Mouse (Mus musculus): ENCODE results near the gene Iqgap2. TPM values are rescaled to one million over a fixed set of nuclear protein-coding genes. Genes with fewer than 3 reads are reported as not detected.

The Iqgap2 gene
- total and polyA plus RNA-seq, 3 experiments: 0.08 to 0.14 (median 0.11) TPM

GRCm38 (mm10) chr13:95715356-95715755 is 176.4 kb downstream of the Iqgap2 start:
- no peak for TF ChIP-seq USF1 (IDR thresholded peaks at IDR 0.05; ENCODE audit: low read depth, low read length)
- no peak for TF ChIP-seq CHD2 (IDR thresholded peaks at IDR 0.05; ENCODE audit: low read length)
- no peak for TF ChIP-seq KAT2A (IDR thresholded peaks at IDR 0.05; ENCODE audit: insufficient replicate concordance, low read length)
- no peak for TF ChIP-seq CTCF (conservative IDR thresholded peaks at IDR 0.05 in 1 of 2, IDR thresholded peaks at IDR 0.05 in 1 of 2; ENCODE audit: low read depth in 2 of 2, low read length in 2 of 2)
- TF ChIP-seq IRF4 (IDR thresholded peaks at IDR 0.05; ENCODE audit: low read depth, low read length): no peak
- no peak for TF ChIP-seq SIN3A (IDR thresholded peaks at IDR 0.05; ENCODE audit: low read length)
- TF ChIP-seq JUND (conservative IDR thresholded peaks at IDR 0.05; ENCODE audit: low read depth, low read length): no peak
- no peak for TF ChIP-seq E2F4 (IDR thresholded peaks at IDR 0.05; ENCODE audit: insufficient replicate concordance, low read depth, low read length)
- TF ChIP-seq ZMIZ1 (IDR thresholded peaks at IDR 0.05; ENCODE audit: low read depth, low read length): no peak
- no peak for TF ChIP-seq NRF1 (IDR thresholded peaks at IDR 0.05; ENCODE audit: low read depth, low read length)
- no peak for TF ChIP-seq ETS1 (conservative IDR thresholded peaks at IDR 0.05; ENCODE audit: low read depth, low read length)
- no peak for TF ChIP-seq POLR2A (IDR thresholded peaks at IDR 0.05; ENCODE audit: low read depth, low read length)
- TF ChIP-seq MAX (IDR thresholded peaks at IDR 0.05; ENCODE audit: low read length): no peak
- Histone ChIP-seq H3K4me3 (replicated peaks in 1 of 3; ENCODE audit: low read depth in 2 of 3, low read length in 2 of 3, poor library complexity in 1 of 3) (no peak overlapping the region), H3K9ac (ENCODE audit: insufficient read depth, low read depth) (no peak overlapping the region), H3K4me2 (ENCODE audit: insufficient read depth, low read depth, poor library complexity, severe bottlenecking) (no peak overlapping the region), H3K9me3 (replicated peaks; ENCODE audit: low read length) (no peaks in the 10 kb centered on the region), H3K27ac (ENCODE audit: insufficient read depth, low read depth) (no peak overlapping the region), H3K79me2 (replicated peaks; ENCODE audit: control insufficient read depth, extremely low read depth, insufficient read depth, poor library complexity, severe bottlenecking) (no peaks in the 10 kb centered on the region), H3K27me3 (replicated peaks) (no peaks in the 10 kb centered on the region), H3K4me1 (ENCODE audit: control insufficient read depth in 1 of 2, insufficient read depth in 2 of 2) (peaks cover 0 to 25% of the 10 kb centered on the region in 2 experiments; a peak in 2 of 4 replicates), H3K36me3 (replicated peaks in 1 of 2; ENCODE audit: control insufficient read depth in 1 of 2, insufficient read depth in 1 of 2, low read length in 1 of 2) (no peaks in the 10 kb centered on the region)
- dilution Hi-C loops (cut with MboI; ENCODE audit: extremely low pct_ligation_motif_present, extremely low pct_unique_long_range_greater_than_20kb, low sequenced_read_pairs) (no loop called here), in situ Hi-C loops (cut with MboI; ENCODE audit: low pct_ligation_motif_present, low pct_unique_long_range_greater_than_20kb, low sequenced_read_pairs) (loop anchor here (5.0 kb wide), 1 partner anchor 148 kb away; no protein-coding TSS in a partner anchor)
- DNase-seq (ENCODE audit: extremely low read depth): peak; percentile 27

- Histone ChIP-seq H3K9ac (ENCODE audit: insufficient read depth, low read depth) (no peak overlapping the region), H3K27me3 (replicated peaks) (no peaks in the 10 kb centered on the region), H3K4me2 (ENCODE audit: insufficient read depth, low read depth, poor library complexity, severe bottlenecking) (no peak overlapping the region), H3K4me1 (ENCODE audit: control insufficient read depth in 1 of 2, insufficient read depth in 2 of 2) (peaks cover 0 to 20% of the 10 kb centered on the region in 2 experiments; a peak in 2 of 4 replicates), H3K9me3 (replicated peaks; ENCODE audit: low read length) (no peaks in the 10 kb centered on the region), H3K36me3 (replicated peaks in 1 of 2; ENCODE audit: control insufficient read depth in 1 of 2, insufficient read depth in 1 of 2, low read length in 1 of 2) (no peaks in the 10 kb centered on the region), H3K4me3 (replicated peaks in 1 of 3; ENCODE audit: low read depth in 2 of 3, low read length in 2 of 3, poor library complexity in 1 of 3) (no peak overlapping the region), H3K79me2 (replicated peaks; ENCODE audit: control insufficient read depth, extremely low read depth, insufficient read depth, poor library complexity, severe bottlenecking) (no peaks in the 10 kb centered on the region), H3K27ac (ENCODE audit: insufficient read depth, low read depth) (no peak overlapping the region)
- dilution Hi-C loops (cut with MboI; ENCODE audit: extremely low pct_ligation_motif_present, extremely low pct_unique_long_range_greater_than_20kb, low sequenced_read_pairs) (no loop called here), in situ Hi-C loops (cut with MboI; ENCODE audit: low pct_ligation_motif_present, low pct_unique_long_range_greater_than_20kb, low sequenced_read_pairs) (no loop called here)
- TF ChIP-seq MEF2A (IDR thresholded peaks at IDR 0.05; ENCODE audit: borderline replicate concordance, low read depth, low read length) (no peak), JUN (IDR thresholded peaks at IDR 0.05; ENCODE audit: insufficient read depth, low read depth, low read length) (no peak), ZKSCAN1 (IDR thresholded peaks at IDR 0.05; ENCODE audit: borderline replicate concordance, low read depth, low read length) (no peak), JUND (conservative IDR thresholded peaks at IDR 0.05; ENCODE audit: low read depth, low read length) (no peak)
- no peak for DNase-seq (ENCODE audit: extremely low read depth)
These were observed 177.3 kb downstream of the Iqgap2 start for GRCm38 (mm10) chr13:95714271-95714975.
